ENCODE assay signal across 29 mouse cellular contexts in genomic region chr10:128259946-128260345, GRCm38 (mm10). TPM values are rescaled to one million over a fixed set of nuclear protein-coding genes. Genes with fewer than 3 reads are reported as not detected.
"Had no signal": no experiment of that assay in that cellular context is flagged by ENCODE, and none has a peak within 500 bp of the region (broad histone marks: within the 10 kb centered on the region; RNA-seq: fewer than 3 reads in every experiment).

No protein-coding gene starts in this region.

- H3K36me3 ChIP-seq: heart, embryonic 10.5 days; heart, embryonic 12.5 days; hindbrain, embryonic 10.5 days; hindbrain, embryonic 12.5 days; intestine, embryonic 15.5 days; limb, embryonic 12.5 days had no signal

- H3K4me1 ChIP-seq: heart, embryonic 10.5 days; heart, embryonic 12.5 days; hindbrain, embryonic 10.5 days; hindbrain, embryonic 12.5 days; intestine, embryonic 15.5 days; limb, embryonic 10.5 days; limb, embryonic 12.5 days had no signal

- DNase-seq: gastrocnemius, adult 2 months; gastrocnemius, postnatal 10 days; gastrocnemius, postnatal 25 days; heart, adult 18-20 months; heart, postnatal 10 days; heart, postnatal 4 days; kidney, adult 18-20 months; kidney, adult 8-10 months; kidney, postnatal 10 days; kidney, postnatal 25 days; kidney, postnatal 4 days; liver had no signal

- H3K27ac ChIP-seq: heart, embryonic 10.5 days; hindbrain, embryonic 10.5 days; hindbrain, embryonic 12.5 days; hindbrain, embryonic 14.5 days; intestine, embryonic 15.5 days; layer of hippocampus, adult 2 months; left cerebral cortex, adult 2 months; limb, embryonic 10.5 days; limb, embryonic 12.5 days had no signal

- H3K4me3 ChIP-seq: gastrocnemius, adult 2 months; heart, embryonic 10.5 days; heart, embryonic 12.5 days; hindbrain, embryonic 10.5 days; hindbrain, embryonic 12.5 days; intestine, embryonic 15.5 days; layer of hippocampus, adult 2 months; left cerebral cortex, adult 2 months; limb, embryonic 10.5 days; limb, embryonic 12.5 days had no signal

- H3K27me3 ChIP-seq: heart, embryonic 12.5 days; hindbrain, embryonic 12.5 days; intestine, embryonic 15.5 days; limb, embryonic 12.5 days had no signal

RNA-seq across cellular contexts. Expression of gene Apon, which starts 6.0 kb away (rescaled TPM):
- polyA plus RNA-seq: frontal cortex, adult 2 months; heart, embryonic 14.5 days; heart, embryonic 16.5 days; intestine, postnatal 0 days had no signal

RNA-seq across cellular contexts. Expression of gene Apof, which starts 8.5 kb away (rescaled TPM):
- polyA plus RNA-seq: heart, embryonic 14.5 days; hindbrain, embryonic 10.5 days; hindbrain, embryonic 12.5 days; hindbrain, embryonic 14.5 days; inflammation-experienced regulatory T-cells, adult 6 months; kidney, embryonic 14.5 days; limb, embryonic 10.5 days; limb, embryonic 12.5 days had no signal

RNA-seq across cellular contexts. Expression of gene Mip, which starts 34.3 kb away (rescaled TPM):
- polyA plus RNA-seq: frontal cortex, adult 2 months; heart, embryonic 10.5 days; heart, embryonic 12.5 days; heart, embryonic 14.5 days; heart, embryonic 16.5 days; hindbrain, embryonic 12.5 days; inflammation-experienced regulatory T-cells, adult 6 months; intestine, postnatal 0 days; kidney, embryonic 14.5 days; kidney, embryonic 16.5 days had no signal
